In the genomic region with DNA sequence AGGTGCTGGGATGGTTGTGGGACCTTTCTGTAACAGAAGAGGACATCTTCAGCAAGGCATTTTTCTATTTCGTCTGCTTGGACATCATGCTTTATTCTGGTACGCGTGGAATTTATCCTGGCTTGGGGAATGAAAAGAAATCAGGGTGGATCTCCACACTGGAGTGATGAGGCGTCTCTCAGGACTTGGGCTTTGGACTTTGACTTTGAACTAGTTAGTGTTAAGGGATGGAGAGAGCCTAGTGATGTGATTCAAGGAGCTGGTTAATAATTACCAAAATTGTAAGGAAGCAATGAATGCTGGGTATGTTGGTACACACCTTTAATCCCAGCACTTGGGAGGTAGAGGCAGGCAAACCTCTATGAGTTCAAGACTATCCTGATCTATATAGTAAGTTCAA, we compare ENCODE assay signal across 14 mouse cellular contexts.
"Had no signal": no experiment of that assay in that cellular context is flagged by ENCODE, and none has a peak within 500 bp of the region (broad histone marks: within the 10 kb centered on the region; RNA-seq: fewer than 3 reads in every experiment).

No protein-coding gene starts in this region.

- H3K4me2 ChIP-seq: liver, embryonic 13.5 days; midbrain, embryonic 11.5 days had no signal

- H3K27me3 ChIP-seq: liver, embryonic 13.5 days had no signal

- H3K4me3 ChIP-seq: layer of hippocampus, adult 2 months; liver, embryonic 13.5 days had no signal

- DNase-seq: layer of hippocampus, adult 9-11 months; liver, embryonic 13.5 days; lung, adult 2 months; lung, postnatal 14 days; lung, postnatal 4 days; midbrain, embryonic 14.5 days; thymus, adult 2 months; thymus, postnatal 14 days; thymus, postnatal 4 days had no signal

- H3K27ac ChIP-seq: hindbrain, postnatal 0 days; layer of hippocampus, adult 2 months; liver, embryonic 13.5 days; stomach, postnatal 0 days had no signal

- H3K9me3 ChIP-seq: liver, embryonic 13.5 days had no signal

- H3K9ac ChIP-seq: liver, embryonic 13.5 days had no signal

- H3K4me1 ChIP-seq: liver, embryonic 13.5 days had no signal

- H3K36me3 ChIP-seq: liver, embryonic 13.5 days had no signal

- ATAC-seq: hindbrain, postnatal 0 days; inflammation-experienced regulatory T-cells, adult 6 months had no signal
